Mouse (Mus musculus): Measurements from ENCODE around the gene Ttc3. TPM values are rescaled to one million over a fixed set of nuclear protein-coding genes. Genes with fewer than 3 reads are reported as not detected.

The Ttc3 gene
- polyA plus RNA-seq (2014; fragmentation: Nextera tagmentation; extraction: Ambion mirVana) = 815 and 924 TPM in 2 replicates

GRCm38 (mm10) chr16:94370173-94370914, at the start of gene Ttc3:
Gene Ttc3, plus strand, starts transcription at chr16:94370618.
- WGBS = under 1% methylated on average over 77 of the region's 79 CpGs
- no peaks in the 10 kb centered on the region for H3K9me3 ChIP-seq (replicated peaks; ENCODE audit: control insufficient read depth, low read length)
- peak; percentile 98 for DNase-seq (ENCODE audit: low spot score)

DNA sequence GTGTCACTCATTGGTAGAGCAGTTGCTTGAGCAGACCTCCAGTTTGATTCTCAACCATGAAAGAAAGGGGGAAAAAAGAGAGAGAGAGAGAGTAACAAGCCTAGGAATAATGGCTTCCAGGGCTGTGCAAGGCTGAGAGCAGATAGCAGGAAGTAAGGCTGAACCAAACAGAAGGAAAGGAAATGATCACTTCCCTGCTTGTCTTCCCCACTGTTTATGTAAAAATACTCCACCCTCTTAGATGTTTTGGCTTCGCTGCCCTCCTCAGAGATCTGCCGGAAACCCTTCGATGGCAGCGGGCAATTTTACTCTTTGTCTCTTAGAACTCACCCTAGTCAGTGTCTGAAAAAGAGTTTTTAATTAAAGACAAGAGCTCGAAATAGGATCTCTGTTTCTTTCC, 46.7 kb upstream of the Ttc3 start:
- ATAC-seq (no peak), DNase-seq (ENCODE audit: low spot score) (no peak)
- H3K27ac ChIP-seq (ENCODE audit: low read depth, low read length) = no peak overlapping the region
- 81% methylated on average over 5 of the region's 5 CpGs for WGBS
- H3K9me3 ChIP-seq (replicated peaks; ENCODE audit: control insufficient read depth, low read length) = no peaks in the 10 kb centered on the region
- no peaks in the 10 kb centered on the region for H3K36me3 ChIP-seq (ENCODE audit: control insufficient read depth, insufficient read depth, low read length)
- no peak overlapping the region for H3K4me2 ChIP-seq (ENCODE audit: low read length)
- H3K4me1 ChIP-seq (ENCODE audit: control insufficient read depth, insufficient read depth, low read length) = peaks cover 9% of the 10 kb centered on the region
- H3K4me3 ChIP-seq (ENCODE audit: low read depth, low read length) = no peak overlapping the region
- H3K9ac ChIP-seq (ENCODE audit: low read length) = no peak overlapping the region
- H3K27me3 ChIP-seq (replicated peaks; ENCODE audit: control insufficient read depth, insufficient read depth, low read length) = peaks cover 15% of the 10 kb centered on the region

More at GRCm38 (mm10) chr16:94370173-94370914, at the start of gene Ttc3:
- peak; percentile 77 for ATAC-seq
- H3K4me3 ChIP-seq (ENCODE audit: low read depth, low read length) = peak within 1 kb of the TSS; percentile 92
- peak within 1 kb of the TSS; percentile 99 for H3K27ac ChIP-seq (ENCODE audit: low read depth, low read length)
- peak within 1 kb of the TSS; percentile 98 for H3K9ac ChIP-seq (ENCODE audit: low read length)
- H3K4me2 ChIP-seq (ENCODE audit: low read length) = peak within 1 kb of the TSS; percentile 85
- H3K4me1 ChIP-seq (ENCODE audit: control insufficient read depth, insufficient read depth, low read length) = peaks cover 25% of the 10 kb centered on the region
- no peaks in the 10 kb centered on the region for H3K36me3 ChIP-seq (ENCODE audit: control insufficient read depth, insufficient read depth, low read length)
- no peaks in the 10 kb centered on the region for H3K27me3 ChIP-seq (replicated peaks; ENCODE audit: control insufficient read depth, insufficient read depth, low read length)

GRCm38 (mm10) chr16:94326008-94326407, 44.4 kb upstream of the Ttc3 start:
- Histone ChIP-seq H3K4me3 (ENCODE audit: low read depth, low read length) (no peak overlapping the region), H3K27me3 (replicated peaks; ENCODE audit: control insufficient read depth, insufficient read depth, low read length) (peaks cover 18% of the 10 kb centered on the region), H3K4me1 (ENCODE audit: control insufficient read depth, insufficient read depth, low read length) (peaks cover 21% of the 10 kb centered on the region), H3K36me3 (ENCODE audit: control insufficient read depth, insufficient read depth, low read length) (no peaks in the 10 kb centered on the region), H3K27ac (ENCODE audit: low read depth, low read length) (no peak overlapping the region), H3K4me2 (ENCODE audit: low read length) (no peak overlapping the region), H3K9me3 (replicated peaks; ENCODE audit: control insufficient read depth, low read length) (no peaks in the 10 kb centered on the region), H3K9ac (ENCODE audit: low read length) (no peak overlapping the region)
- WGBS = 89% methylated on average over 3 of the region's 3 CpGs
- DNase-seq (ENCODE audit: low spot score) (no peak), ATAC-seq (no peak)

GRCm38 (mm10) chr16:94327781-94328711, 42.4 kb upstream of the Ttc3 start, which contains the start of gene Ripply3:
Gene Ripply3, plus strand, starts transcription at chr16:94328420.
- peak; percentile 25 for DNase-seq (ENCODE audit: low spot score)
- Histone ChIP-seq H3K4me1 (ENCODE audit: control insufficient read depth, insufficient read depth, low read length) (peaks cover 21% of the 10 kb centered on the region), H3K27ac (ENCODE audit: low read depth, low read length) (no peak within 1 kb of the TSS), H3K9me3 (replicated peaks; ENCODE audit: control insufficient read depth, low read length) (no peaks in the 10 kb centered on the region), H3K4me3 (ENCODE audit: low read depth, low read length) (peak within 1 kb of the TSS; percentile 37), H3K4me2 (ENCODE audit: low read length) (peak within 1 kb of the TSS; percentile 66), H3K27me3 (replicated peaks; ENCODE audit: control insufficient read depth, insufficient read depth, low read length) (peaks cover 18% of the 10 kb centered on the region), H3K36me3 (ENCODE audit: control insufficient read depth, insufficient read depth, low read length) (no peaks in the 10 kb centered on the region), H3K9ac (ENCODE audit: low read length) (peak within 1 kb of the TSS; percentile 60)
- 1% methylated on average over 63 of the region's 63 CpGs for WGBS
- peak; percentile 54; the same call in 1 of the 2 replicates for ATAC-seq

GRCm38 (mm10) chr16:94328881-94329867, 41.2 kb upstream of the Ttc3 start:
- Histone ChIP-seq H3K9ac (ENCODE audit: low read length) (no peak overlapping the region), H3K36me3 (ENCODE audit: control insufficient read depth, insufficient read depth, low read length) (no peaks in the 10 kb centered on the region), H3K27me3 (replicated peaks; ENCODE audit: control insufficient read depth, insufficient read depth, low read length) (peaks cover 18% of the 10 kb centered on the region), H3K4me2 (ENCODE audit: low read length) (peak overlapping the region; percentile 66), H3K27ac (ENCODE audit: low read depth, low read length) (no peak overlapping the region), H3K4me3 (ENCODE audit: low read depth, low read length) (peak overlapping the region; percentile 37; the same call in 1 of the 2 replicates), H3K4me1 (ENCODE audit: control insufficient read depth, insufficient read depth, low read length) (peaks cover 21% of the 10 kb centered on the region), H3K9me3 (replicated peaks; ENCODE audit: control insufficient read depth, low read length) (no peaks in the 10 kb centered on the region)
- ATAC-seq (peak; percentile 56; the same call in 1 of the 2 replicates), DNase-seq (ENCODE audit: low spot score) (peak; percentile 30)
- WGBS = 7% methylated on average over 25 of the region's 25 CpGs

- Histone ChIP-seq H3K9me3 (replicated peaks; ENCODE audit: control insufficient read depth, low read length) (no peaks in the 10 kb centered on the region), H3K4me2 (ENCODE audit: low read length) (no peak overlapping the region), H3K4me3 (ENCODE audit: low read depth, low read length) (no peak overlapping the region), H3K9ac (ENCODE audit: low read length) (no peak overlapping the region), H3K4me1 (ENCODE audit: control insufficient read depth, insufficient read depth, low read length) (peaks cover 21% of the 10 kb centered on the region), H3K27ac (ENCODE audit: low read depth, low read length) (no peak overlapping the region), H3K36me3 (ENCODE audit: control insufficient read depth, insufficient read depth, low read length) (no peaks in the 10 kb centered on the region), H3K27me3 (replicated peaks; ENCODE audit: control insufficient read depth, insufficient read depth, low read length) (peaks cover 18% of the 10 kb centered on the region)
- ATAC-seq (peak; percentile 74), DNase-seq (ENCODE audit: low spot score) (peak; percentile 74)
- 33% methylated on average over 5 of the region's 5 CpGs for WGBS
These were observed 40.0 kb upstream of the Ttc3 start for GRCm38 (mm10) chr16:94330429-94330828.

DNA sequence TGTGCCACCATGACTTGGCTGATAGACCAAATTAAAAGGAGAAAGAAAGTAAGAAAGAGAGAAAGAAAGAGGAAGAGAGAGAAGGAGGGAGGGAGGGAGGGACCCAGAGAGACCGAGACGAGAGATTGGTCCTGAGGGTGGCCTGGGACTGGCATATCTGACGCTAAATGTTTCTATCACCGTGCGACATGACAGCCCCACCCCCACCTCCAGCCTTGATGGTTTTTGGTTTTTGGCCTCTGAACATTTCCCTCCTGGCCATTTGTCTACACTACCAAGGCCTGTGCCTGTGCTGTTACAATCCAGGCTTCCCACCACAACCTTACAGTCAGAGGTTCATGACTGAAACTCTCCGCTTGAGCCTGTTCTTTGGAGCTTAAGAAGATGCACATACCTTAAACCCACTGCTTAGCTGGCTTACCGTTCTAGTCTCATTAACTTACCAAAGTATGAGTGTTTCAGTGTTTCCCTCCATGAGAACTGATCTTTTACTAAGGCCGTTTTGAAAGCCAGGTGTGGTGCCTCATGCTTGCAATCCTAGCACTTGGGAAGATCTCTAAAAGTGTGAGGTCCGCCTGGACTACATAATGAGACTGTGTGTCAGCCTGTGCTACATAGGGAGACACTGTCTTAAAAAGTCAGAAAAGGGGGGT, 39.1 kb upstream of the Ttc3 start:
- peaks cover 18% of the 10 kb centered on the region for H3K27me3 ChIP-seq (replicated peaks; ENCODE audit: control insufficient read depth, insufficient read depth, low read length)
- WGBS = 80% methylated on average over 9 of the region's 9 CpGs
- H3K27ac ChIP-seq (ENCODE audit: low read depth, low read length) = no peak overlapping the region
- H3K9me3 ChIP-seq (replicated peaks; ENCODE audit: control insufficient read depth, low read length) = no peaks in the 10 kb centered on the region
- no peak overlapping the region for H3K4me3 ChIP-seq (ENCODE audit: low read depth, low read length)
- H3K4me1 ChIP-seq (ENCODE audit: control insufficient read depth, insufficient read depth, low read length) = peaks cover 21% of the 10 kb centered on the region
- ATAC-seq (no peak), DNase-seq (ENCODE audit: low spot score) (no peak)
- no peaks in the 10 kb centered on the region for H3K36me3 ChIP-seq (ENCODE audit: control insufficient read depth, insufficient read depth, low read length)
- no peak overlapping the region for H3K9ac ChIP-seq (ENCODE audit: low read length)
- H3K4me2 ChIP-seq (ENCODE audit: low read length) = no peak overlapping the region

DNA sequence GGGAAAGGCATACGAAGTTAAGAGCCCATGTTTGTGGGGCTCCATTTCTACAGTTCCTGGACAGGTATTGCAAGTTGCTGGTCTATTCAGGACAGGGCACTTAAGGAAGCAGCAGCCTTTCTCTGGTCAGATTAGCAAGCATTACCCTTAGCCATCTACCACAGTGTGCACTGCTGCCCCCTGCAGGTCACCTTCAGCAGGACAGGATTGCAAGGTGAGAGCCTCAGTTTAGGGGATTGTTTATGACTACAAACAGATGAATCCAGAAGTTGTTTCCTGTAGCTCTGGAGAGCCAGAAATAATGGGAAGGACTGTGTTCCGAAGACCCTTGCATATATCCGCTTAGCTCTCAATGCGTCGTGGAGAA, 38.5 kb upstream of the Ttc3 start:
- H3K4me2 ChIP-seq (ENCODE audit: low read length) = no peak overlapping the region
- H3K4me3 ChIP-seq (ENCODE audit: low read depth, low read length) = no peak overlapping the region
- H3K9me3 ChIP-seq (replicated peaks; ENCODE audit: control insufficient read depth, low read length) = no peaks in the 10 kb centered on the region
- peaks cover 21% of the 10 kb centered on the region for H3K4me1 ChIP-seq (ENCODE audit: control insufficient read depth, insufficient read depth, low read length)
- ATAC-seq = no peak
- peaks cover 14% of the 10 kb centered on the region for H3K27me3 ChIP-seq (replicated peaks; ENCODE audit: control insufficient read depth, insufficient read depth, low read length)
- H3K27ac ChIP-seq (ENCODE audit: low read depth, low read length) = no peak overlapping the region
- WGBS = 56% methylated on average over 5 of the region's 5 CpGs
- H3K36me3 ChIP-seq (ENCODE audit: control insufficient read depth, insufficient read depth, low read length) = no peaks in the 10 kb centered on the region
- DNase-seq (ENCODE audit: low spot score) = peak; percentile 11
- no peak overlapping the region for H3K9ac ChIP-seq (ENCODE audit: low read length)
